Mouse (Mus musculus) E14TG2a.4 (cell line): Measurements from ENCODE around the gene Acaa1b.
A peak's percentile ranks its signal among the peaks of the same experiment; 100 is the strongest.

ENCODE experiments used
- H3K27me3 ChIP-seq: 2 replicates; pipeline ENCODE4 v1.6.1; 2014; ENCODE audit warnings: low read length, control low read depth; ENCODE audit not compliant: insufficient read depth
- H3K36me3 ChIP-seq: 2 replicates; pipeline ENCODE4 v1.6.1; 2014; ENCODE audit warnings: low read length, control low read depth; ENCODE audit not compliant: insufficient read depth
- H3K4me1 ChIP-seq: replicated peaks from 2 replicates; pipeline ENCODE4 v1.6.1; 2014; ENCODE audit warnings: low read depth, low read length, control low read depth
- H3K4me3 ChIP-seq: replicated peaks from 2 replicates; pipeline ENCODE4 v1.5.1; 2014; ENCODE audit warnings: mild to moderate bottlenecking, low read length
- H3K9me3 ChIP-seq: 2 replicates; pipeline ENCODE4 v1.6.1; 2014; ENCODE audit warnings: low read length, control low read depth
- CTCF ChIP-seq: conservative IDR thresholded peaks from 2 replicates; pipeline ENCODE4 v1.5.1; 2014; ENCODE audit warnings: low read length
- NANOG ChIP-seq: IDR thresholded peaks from 2 replicates; pipeline ENCODE4 v1.6.1; 2014; ENCODE audit warnings: borderline replicate concordance, low read length, mixed read lengths
- POU5F1 ChIP-seq: IDR thresholded peaks from 2 replicates; pipeline ENCODE4 v1.6.1; 2014; ENCODE audit warnings: low read length, borderline replicate concordance

Acaa1b gene

GRCm38 (mm10) chr9:119107566-119107965, 49.3 kb downstream of the Acaa1b start:
- no peaks in the 10 kb centered on the region for H3K9me3 ChIP-seq
- H3K4me3 ChIP-seq = no peak overlapping the region
- H3K36me3 ChIP-seq = no peaks in the 10 kb centered on the region
- TF ChIP-seq POU5F1 (no peak), CTCF (peak; percentile 85), NANOG (no peak)
- H3K27me3 ChIP-seq = peaks cover 18% of the 10 kb centered on the region
- H3K4me1 ChIP-seq = peaks cover 38% of the 10 kb centered on the region

DNA sequence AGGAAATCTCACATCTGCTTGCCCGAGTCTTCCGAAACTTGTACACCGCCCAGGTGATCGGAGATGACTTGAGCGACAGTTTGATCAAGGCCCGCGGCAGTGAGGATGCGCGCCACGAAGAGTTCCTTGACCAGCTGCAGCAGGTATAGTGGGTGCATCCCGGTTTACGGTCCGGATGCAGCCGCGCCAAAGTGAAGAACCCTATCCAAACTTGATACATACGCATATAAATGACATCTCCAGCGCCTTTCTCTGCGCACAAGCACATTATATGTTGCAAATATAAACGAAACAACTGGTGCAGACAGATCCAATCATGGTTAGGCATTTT, 54.1 kb downstream of the Acaa1b start:
- Histone ChIP-seq H3K27me3 (peaks cover 14% of the 10 kb centered on the region), H3K4me3 (peak overlapping the region; percentile 89), H3K36me3 (no peaks in the 10 kb centered on the region), H3K4me1 (peaks cover 37% of the 10 kb centered on the region), H3K9me3 (no peaks in the 10 kb centered on the region)
- no peak for TF ChIP-seq NANOG
- no peak for TF ChIP-seq CTCF
- TF ChIP-seq POU5F1 = no peak

- peaks cover 14% of the 10 kb centered on the region for H3K27me3 ChIP-seq
- H3K4me3 ChIP-seq = peak within 1 kb of the TSS; percentile 89
- no peak for TF ChIP-seq NANOG
- TF ChIP-seq CTCF = peak; percentile 26; the same call in 1 of the 2 replicates
- no peak for TF ChIP-seq POU5F1
- H3K4me1 ChIP-seq = peaks cover 40% of the 10 kb centered on the region
- no peaks in the 10 kb centered on the region for H3K9me3 ChIP-seq
- no peaks in the 10 kb centered on the region for H3K36me3 ChIP-seq
Measured at GRCm38 (mm10) chr9:119101992-119102782, 54.7 kb downstream of the Acaa1b start, which contains the start of gene Dlec1. Gene Dlec1 (plus strand): TSS chr9:119102478.

DNA sequence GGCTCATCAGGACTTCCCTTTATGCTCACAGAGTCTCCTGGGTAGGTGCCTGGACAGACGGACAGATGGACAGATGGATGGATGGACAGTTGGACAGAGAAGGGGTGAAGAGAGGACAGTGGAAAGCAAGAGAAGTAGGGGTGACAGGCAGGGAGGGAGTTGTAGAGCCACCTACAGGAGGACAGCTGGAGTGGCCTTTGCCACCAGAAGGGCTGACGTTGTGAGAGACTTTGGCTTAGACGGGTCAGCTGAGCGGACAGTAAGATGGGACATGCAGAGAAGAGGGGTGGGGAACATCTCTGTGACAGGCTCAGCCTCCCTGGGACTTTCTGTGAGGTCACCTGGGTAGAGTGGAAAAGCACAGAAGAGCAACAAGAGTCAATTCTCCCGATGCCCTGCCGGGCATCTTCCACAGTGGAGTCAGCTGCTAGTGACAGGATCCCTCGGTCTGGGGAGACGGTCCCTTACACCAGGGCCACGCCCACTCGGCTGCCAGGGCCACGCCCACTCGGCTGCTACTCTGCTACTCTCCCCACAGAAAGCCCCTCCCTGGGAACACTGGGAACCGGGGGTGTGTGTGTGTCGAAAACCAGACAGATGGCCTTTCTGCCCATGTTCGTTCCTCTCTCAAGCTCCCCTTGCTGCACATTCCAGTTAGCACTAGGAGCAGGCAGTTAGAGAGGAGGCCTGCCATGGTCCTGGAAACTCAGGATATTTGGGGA, 56.6 kb downstream of the Acaa1b start:
- no peaks in the 10 kb centered on the region for H3K36me3 ChIP-seq
- peaks cover 19% of the 10 kb centered on the region for H3K27me3 ChIP-seq
- no peaks in the 10 kb centered on the region for H3K9me3 ChIP-seq
- TF ChIP-seq CTCF (no peak), NANOG (no peak), POU5F1 (no peak)
- 0 out of 2 replicates have a peak overlapping the region, but pooled peaks have one; percentile 14 for H3K4me3 ChIP-seq
- peaks cover 47% of the 10 kb centered on the region for H3K4me1 ChIP-seq
